Mouse (Mus musculus): Measurements from ENCODE around the gene Pxmp4. TPM values are rescaled to one million over a fixed set of nuclear protein-coding genes. Genes with fewer than 3 reads are reported as not detected.

Gene Pxmp4
- polyA plus RNA-seq, 1 experiment from 2014 or later = 52.8 TPM

DNA sequence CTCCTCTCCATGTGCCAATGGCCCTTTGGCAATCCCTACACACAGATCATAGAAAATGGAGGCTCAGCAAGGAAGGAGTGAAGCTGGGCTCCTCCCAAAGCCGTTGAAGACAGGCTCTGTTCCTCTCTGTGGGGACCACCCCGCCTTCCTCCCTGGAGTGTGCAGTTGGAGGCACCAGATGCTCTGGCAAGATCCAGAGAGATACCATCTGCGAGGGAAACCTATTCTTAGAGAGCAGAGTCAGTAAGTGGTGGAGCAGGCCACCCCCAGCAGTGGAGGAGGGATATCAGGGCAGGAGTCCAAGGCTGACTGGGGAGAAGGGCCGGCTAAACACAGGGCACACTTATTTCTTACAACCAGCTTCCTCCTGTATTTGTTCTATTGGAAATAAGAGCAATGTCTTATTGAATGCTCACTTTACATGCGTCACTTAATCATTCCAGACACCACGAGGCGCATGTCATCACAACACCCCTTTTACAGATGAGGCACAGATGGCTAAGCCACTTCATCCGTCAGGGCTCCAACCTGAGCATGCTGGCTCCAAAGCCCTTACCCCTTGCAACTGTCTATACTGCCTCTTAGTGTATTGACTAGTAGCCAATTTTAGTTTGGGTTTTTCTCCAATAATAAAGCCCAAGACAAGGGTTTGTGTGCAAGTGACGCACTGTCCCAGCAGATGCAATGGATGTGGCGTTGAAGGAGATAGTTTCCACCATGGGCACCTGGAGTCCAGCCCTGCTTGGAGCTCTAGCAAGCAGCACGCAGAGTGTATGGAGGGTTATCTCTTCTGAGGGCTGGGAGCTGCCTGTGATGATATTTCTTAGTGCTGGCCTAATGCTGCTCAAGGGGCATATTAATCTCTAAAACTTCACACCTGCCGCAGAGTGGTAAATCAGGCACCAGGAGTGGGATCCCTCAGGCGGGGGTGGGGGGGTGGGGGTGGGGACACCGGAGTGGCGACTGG, 19.3 kb downstream of the Pxmp4 start:
- H3K4me1 ChIP-seq (replicated peaks; ENCODE audit: control insufficient read depth, insufficient read depth) = no peaks in the 10 kb centered on the region
- H3K9me3 ChIP-seq (ENCODE audit: control insufficient read depth, low read length) = no peaks in the 10 kb centered on the region
- DNase-seq (ENCODE audit: low spot score) (no peak), ATAC-seq (ENCODE audit: low FRiP score, low TSS enrichment) (no peak; the same call in 1 of the 2 replicates)
- no peak for TF ChIP-seq CTCF (IDR thresholded peaks at IDR 0.05; ENCODE audit: low read depth)
- no peak for TF ChIP-seq EP300 (optimal IDR thresholded peaks at IDR 0.05)
- no peaks in the 10 kb centered on the region for H3K27me3 ChIP-seq (ENCODE audit: control insufficient read depth, insufficient read depth, low read length)
- no peak overlapping the region for H3K4me2 ChIP-seq (replicated peaks; ENCODE audit: low read depth)
- no peak overlapping the region for H3K4me3 ChIP-seq (ENCODE audit: low read depth, low read length)
- H3K36me3 ChIP-seq (ENCODE audit: control insufficient read depth, insufficient read depth, low read length) = peaks cover 2% of the 10 kb centered on the region; the same call in 1 of the 2 replicates
- WGBS = 54% methylated on average over 14 of the region's 15 CpGs
- no peak overlapping the region for H3K9ac ChIP-seq (ENCODE audit: low read length)
- H3K27ac ChIP-seq (replicated peaks) = no peak overlapping the region

GRCm38 (mm10) chr2:154581421-154581820, 22.1 kb downstream of the Pxmp4 start:
- Histone ChIP-seq H3K4me1 (replicated peaks; ENCODE audit: control insufficient read depth, insufficient read depth) (no peaks in the 10 kb centered on the region), H3K4me2 (replicated peaks; ENCODE audit: low read depth) (no peak overlapping the region), H3K9me3 (ENCODE audit: control insufficient read depth, low read length) (no peaks in the 10 kb centered on the region), H3K9ac (ENCODE audit: low read length) (no peak overlapping the region), H3K36me3 (ENCODE audit: control insufficient read depth, insufficient read depth, low read length) (no peaks in the 10 kb centered on the region), H3K27me3 (ENCODE audit: control insufficient read depth, insufficient read depth, low read length) (no peaks in the 10 kb centered on the region), H3K4me3 (ENCODE audit: low read depth, low read length) (no peak overlapping the region), H3K27ac (replicated peaks) (no peak overlapping the region; the same call in 1 of the 2 replicates)
- WGBS = 79% methylated on average over 1 of the region's 1 CpGs
- TF ChIP-seq EP300 (optimal IDR thresholded peaks at IDR 0.05) (no peak), CTCF (IDR thresholded peaks at IDR 0.05; ENCODE audit: low read depth) (peak; percentile 44)
- ATAC-seq (ENCODE audit: low FRiP score, low TSS enrichment) = no peak
- DNase-seq (ENCODE audit: low spot score) = no peak

- peak overlapping the region; percentile 63 for H3K27ac ChIP-seq (replicated peaks)
- H3K36me3 ChIP-seq (ENCODE audit: control insufficient read depth, insufficient read depth, low read length) = no peaks in the 10 kb centered on the region
- 58% methylated on average over 8 of the region's 8 CpGs for WGBS
- no peaks in the 10 kb centered on the region for H3K27me3 ChIP-seq (ENCODE audit: control insufficient read depth, insufficient read depth, low read length)
- no peak overlapping the region for H3K9ac ChIP-seq (ENCODE audit: low read length)
- TF ChIP-seq EP300 (optimal IDR thresholded peaks at IDR 0.05) = no peak
- TF ChIP-seq CTCF (IDR thresholded peaks at IDR 0.05; ENCODE audit: low read depth) = no peak
- no peaks in the 10 kb centered on the region for H3K4me1 ChIP-seq (replicated peaks; ENCODE audit: control insufficient read depth, insufficient read depth)
- H3K4me3 ChIP-seq (ENCODE audit: low read depth, low read length) = no peak overlapping the region
- no peaks in the 10 kb centered on the region for H3K9me3 ChIP-seq (ENCODE audit: control insufficient read depth, low read length)
- DNase-seq (ENCODE audit: low spot score) (no peak), ATAC-seq (ENCODE audit: low FRiP score, low TSS enrichment) (peak; percentile 34; the same call in 1 of the 2 replicates)
- no peak overlapping the region for H3K4me2 ChIP-seq (replicated peaks; ENCODE audit: low read depth)
Observed at GRCm38 (mm10) chr2:154580586-154580985, 22.9 kb downstream of the Pxmp4 start.

DNA sequence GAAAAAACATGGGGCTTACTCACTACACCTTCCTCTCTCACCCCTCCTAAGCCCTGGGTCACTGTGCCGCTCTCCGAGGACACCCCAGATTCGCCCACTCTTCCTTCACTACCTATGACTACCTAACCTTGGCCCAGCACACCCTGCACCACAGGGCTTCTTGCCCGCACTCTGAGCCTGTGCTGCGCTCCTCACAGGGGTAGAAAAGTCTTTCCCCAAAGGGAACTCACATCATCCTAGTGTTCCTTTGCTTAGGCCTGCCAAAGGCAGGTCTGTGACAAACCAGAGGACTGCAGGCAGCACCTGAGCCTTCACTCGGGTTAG, 25.8 kb downstream of the Pxmp4 start:
- DNase-seq (ENCODE audit: low spot score) (no peak), ATAC-seq (ENCODE audit: low FRiP score, low TSS enrichment) (no peak)
- Histone ChIP-seq H3K27ac (replicated peaks) (no peak overlapping the region), H3K9ac (ENCODE audit: low read length) (no peak overlapping the region), H3K36me3 (ENCODE audit: control insufficient read depth, insufficient read depth, low read length) (no peaks in the 10 kb centered on the region), H3K27me3 (ENCODE audit: control insufficient read depth, insufficient read depth, low read length) (no peaks in the 10 kb centered on the region), H3K9me3 (ENCODE audit: control insufficient read depth, low read length) (no peaks in the 10 kb centered on the region), H3K4me3 (ENCODE audit: low read depth, low read length) (no peak overlapping the region), H3K4me2 (replicated peaks; ENCODE audit: low read depth) (no peak overlapping the region), H3K4me1 (replicated peaks; ENCODE audit: control insufficient read depth, insufficient read depth) (no peaks in the 10 kb centered on the region)
- 92% methylated on average over 6 of the region's 6 CpGs for WGBS
- TF ChIP-seq EP300 (optimal IDR thresholded peaks at IDR 0.05) = no peak
- TF ChIP-seq CTCF (IDR thresholded peaks at IDR 0.05; ENCODE audit: low read depth) = no peak

- ATAC-seq (ENCODE audit: low FRiP score, low TSS enrichment) (no peak), DNase-seq (ENCODE audit: low spot score) (no peak)
- Histone ChIP-seq H3K9me3 (ENCODE audit: control insufficient read depth, low read length) (no peaks in the 10 kb centered on the region), H3K4me1 (replicated peaks; ENCODE audit: control insufficient read depth, insufficient read depth) (no peaks in the 10 kb centered on the region), H3K36me3 (ENCODE audit: control insufficient read depth, insufficient read depth, low read length) (no peaks in the 10 kb centered on the region), H3K27me3 (ENCODE audit: control insufficient read depth, insufficient read depth, low read length) (no peaks in the 10 kb centered on the region), H3K4me2 (replicated peaks; ENCODE audit: low read depth) (no peak overlapping the region), H3K9ac (ENCODE audit: low read length) (no peak overlapping the region), H3K27ac (replicated peaks) (no peak overlapping the region), H3K4me3 (ENCODE audit: low read depth, low read length) (no peak overlapping the region)
- 59% methylated on average over 12 of the region's 12 CpGs for WGBS
- TF ChIP-seq CTCF (IDR thresholded peaks at IDR 0.05; ENCODE audit: low read depth) = no peak
Observed at GRCm38 (mm10) chr2:154576876-154577743, 26.4 kb downstream of the Pxmp4 start.
